Mouse (Mus musculus): ENCODE data around the gene Slc25a39.
A peak's percentile ranks its signal among the peaks of the same experiment; 100 is the strongest.

Gene Slc25a39

GRCm38 (mm10) chr11:102407834-102408215, at the start of gene Slc25a39:
Gene Slc25a39, minus strand, starts transcription at chr11:102407946.
- DNase-seq: no peak

- DNase-seq: peak; percentile 79
Observed at GRCm38 (mm10) chr11:102455740-102456396, 48.1 kb upstream of the Slc25a39 start.

- peak; percentile 36 for DNase-seq
Observed at GRCm38 (mm10) chr11:102453131-102453530, 45.4 kb upstream of the Slc25a39 start.

- peak; percentile 78 for DNase-seq
Observed at GRCm38 (mm10) chr11:102449043-102450008, 41.6 kb upstream of the Slc25a39 start.

GRCm38 (mm10) chr11:102448327-102448726, 40.6 kb upstream of the Slc25a39 start:
- DNase-seq: peak; percentile 68

GRCm38 (mm10) chr11:102447497-102447896, 39.8 kb upstream of the Slc25a39 start, which contains the start of gene Fam171a2:
Gene Fam171a2, minus strand, starts transcription at chr11:102447682.
- peak; percentile 84 for DNase-seq

GRCm38 (mm10) chr11:102446581-102447461, 39.1 kb upstream of the Slc25a39 start:
- peak; percentile 84 for DNase-seq

- peak; percentile 80 for DNase-seq
Observed at GRCm38 (mm10) chr11:102445891-102446361, 38.2 kb upstream of the Slc25a39 start.

- peak; percentile 67 for DNase-seq
Observed at GRCm38 (mm10) chr11:102445264-102445890, 37.6 kb upstream of the Slc25a39 start.

GRCm38 (mm10) chr11:102444781-102445180, 37.0 kb upstream of the Slc25a39 start:
- DNase-seq: peak; percentile 14

- no peak for DNase-seq
Observed at GRCm38 (mm10) chr11:102444321-102444720, 36.6 kb upstream of the Slc25a39 start.

- DNase-seq: peak; percentile 59
Observed at GRCm38 (mm10) chr11:102443740-102444139, 36.0 kb upstream of the Slc25a39 start.

GRCm38 (mm10) chr11:102442089-102442488, 34.3 kb upstream of the Slc25a39 start:
- no peak for DNase-seq

- DNase-seq: no peak
Observed at GRCm38 (mm10) chr11:102441434-102441833, 33.7 kb upstream of the Slc25a39 start.

- no peak for DNase-seq
Observed at GRCm38 (mm10) chr11:102440255-102440654, 32.5 kb upstream of the Slc25a39 start.

GRCm38 (mm10) chr11:102439093-102440082, 31.6 kb upstream of the Slc25a39 start:
- DNase-seq: peak; percentile 86

- DNase-seq: peak; percentile 86
Observed at GRCm38 (mm10) chr11:102438212-102439092, 30.7 kb upstream of the Slc25a39 start.

GRCm38 (mm10) chr11:102437120-102438061, 29.6 kb upstream of the Slc25a39 start:
- DNase-seq: peak; percentile 75

- no peak for DNase-seq
Observed at GRCm38 (mm10) chr11:102436471-102436790, 28.7 kb upstream of the Slc25a39 start.

Data from cerebellum, adult 9-11 months (tissue).